Comparison of ENCODE assay signal across 14 mouse cellular contexts in genomic region chr6:12712581-12712980, GRCm38 (mm10).
"Had no signal": no experiment of that assay in that cellular context is flagged by ENCODE, and none has a peak within 500 bp of the region (broad histone marks: within the 10 kb centered on the region; RNA-seq: fewer than 3 reads in every experiment).

No protein-coding gene starts in this region.

- H3K36me3 ChIP-seq: kidney, embryonic 15.5 days; limb, embryonic 15.5 days; liver, embryonic 12.5 days; midbrain, embryonic 12.5 days had no signal

- H3K9ac ChIP-seq: kidney, embryonic 15.5 days; limb, embryonic 15.5 days; liver, embryonic 12.5 days; lung, embryonic 14.5 days; midbrain, embryonic 12.5 days had no signal

- ATAC-seq: intestine, embryonic 16.5 days; liver, embryonic 12.5 days had no signal

- H3K9me3 ChIP-seq: kidney, embryonic 15.5 days; limb, embryonic 15.5 days; liver, embryonic 12.5 days; midbrain, embryonic 12.5 days had no signal

- DNase-seq: kidney, adult 2 months; kidney, postnatal 14 days; lung, embryonic 14.5 days; lung, postnatal 10 days; lung, postnatal 4 days; right cerebral cortex, postnatal 4 days; spleen, adult 18-20 months; thymus, adult 18-20 months; thymus, postnatal 14 days had no signal

- H3K4me2 ChIP-seq: kidney, embryonic 15.5 days; limb, embryonic 15.5 days; liver, embryonic 12.5 days; lung, embryonic 14.5 days; midbrain, embryonic 12.5 days had no signal

- H3K27ac ChIP-seq: kidney, embryonic 15.5 days; limb, embryonic 15.5 days; liver, embryonic 12.5 days; midbrain, embryonic 12.5 days had no signal

- H3K27me3 ChIP-seq: kidney, embryonic 15.5 days; limb, embryonic 15.5 days; liver, embryonic 12.5 days; midbrain, embryonic 12.5 days had no signal

- H3K4me1 ChIP-seq: kidney, embryonic 15.5 days; limb, embryonic 15.5 days; liver, embryonic 12.5 days; midbrain, embryonic 12.5 days had no signal

- H3K4me3 ChIP-seq: kidney, embryonic 15.5 days; limb, embryonic 15.5 days; liver, embryonic 12.5 days; midbrain, embryonic 12.5 days had no signal
